Mouse (Mus musculus) left cerebral cortex, postnatal 10 days (tissue): ENCODE data around the gene Rnf225. TPM values are rescaled to one million over a fixed set of nuclear protein-coding genes. Genes with fewer than 3 reads are reported as not detected.
A peak's percentile ranks its signal among the peaks of the same experiment; 100 is the strongest.
"Not testable (repeated sequence)": the region's sequence is repeated elsewhere in the genome, so short reads cannot be mapped to it uniquely, and the experiment has no call there.

ENCODE experiments used
- DNase-seq, 2 experiments: peaks; one replicate each; pipeline ENCODE4 v3.0.0; 2021 to 2022; ENCODE audit warnings: low spot score in 2 of 2, mixed read lengths in 1 of 2; ENCODE audit errors: extremely low spot score in 1 of 2
- intact Hi-C: fragments of 180-260 bp; cut with DNase I; formaldehyde crosslinking; loops from one replicate; pipeline ENCODE4 v1.15.1; 2025
- total RNA-seq, 2 experiments: library from RNA; stranded (reverse); gene quantifications; 2 replicates each; pipeline ENCODE4 v1.2.3; 2021

The Rnf225 gene
- total RNA-seq, 2 experiments from 2014 or later = 1.3 to 1.6 TPM

- intact Hi-C loops = no loop called here
- DNase-seq = no peak
Measured at GRCm38 (mm10) chr7:12922729-12923128, 4.5 kb upstream of the Rnf225 start.

GRCm38 (mm10) chr7:12926316-12926715 is 900 bp upstream of the Rnf225 start:
- intact Hi-C loops = no loop called here
- DNase-seq = no peak

- intact Hi-C loops = no loop called here
- peak in 1 of 2 experiments; percentile 79 for DNase-seq
Measured at GRCm38 (mm10) chr7:12927693-12928589, 725 bp downstream of the Rnf225 start.

DNA sequence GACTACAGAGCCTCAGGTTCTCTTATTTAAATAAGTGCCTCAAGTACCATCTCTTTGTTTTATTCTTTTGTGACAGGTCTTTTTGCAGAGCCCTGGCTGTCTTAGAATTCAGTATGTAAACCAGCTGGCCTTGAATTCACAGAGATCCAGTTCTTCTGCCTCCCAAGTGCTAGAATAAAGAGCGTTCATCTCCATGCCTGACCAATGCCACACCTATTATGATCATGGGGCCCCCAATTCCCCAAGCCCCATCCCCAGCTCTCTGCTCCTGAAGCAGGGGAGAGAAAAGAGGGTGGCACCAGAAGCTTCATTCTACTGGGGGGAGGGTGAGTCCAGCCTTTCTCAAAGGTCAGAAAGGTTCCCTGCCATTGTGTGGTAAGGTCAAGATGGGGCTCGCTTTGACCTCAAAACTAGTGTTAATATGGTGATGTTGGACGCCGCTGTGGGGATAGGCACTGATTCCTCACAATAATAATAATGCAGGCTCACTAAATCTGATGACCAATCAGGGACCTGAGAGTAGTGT is 6.5 kb downstream of the Rnf225 start:
- intact Hi-C loops = no loop called here

GRCm38 (mm10) chr7:12934808-12935207 is 7.6 kb downstream of the Rnf225 start:
- no peak for DNase-seq
- intact Hi-C loops = no loop called here

More for the DNA sequence above, 6.5 kb downstream of the Rnf225 start:
- DNase-seq = no peak

GRCm38 (mm10) chr7:12937254-12937803 is 10.1 kb downstream of the Rnf225 start:
- DNase-seq, intact Hi-C loops: not testable (repeated sequence)

DNA sequence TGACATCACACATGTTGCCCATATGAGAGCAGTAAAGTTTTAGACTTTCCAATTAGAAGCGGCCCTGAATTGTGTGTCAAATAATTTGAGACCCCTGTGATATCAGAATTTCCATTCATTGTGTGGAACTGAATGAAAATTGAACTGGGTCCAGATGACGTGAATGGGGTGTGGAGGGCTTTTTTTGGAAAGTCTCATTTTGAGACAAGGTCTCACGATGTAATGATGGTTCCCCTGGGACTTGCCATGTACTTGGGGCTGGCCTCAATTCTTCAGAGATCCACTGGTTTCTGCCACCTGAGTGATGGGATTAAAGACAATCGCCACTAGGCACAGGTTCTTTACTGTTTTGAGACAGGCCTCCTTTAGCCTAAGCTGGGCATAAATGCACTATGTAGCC is 13.4 kb downstream of the Rnf225 start:
- intact Hi-C loops = no loop called here
- DNase-seq = no peak

- no peak for DNase-seq
- intact Hi-C loops = no loop called here
Measured at GRCm38 (mm10) chr7:12943488-12943887, 16.3 kb downstream of the Rnf225 start.

DNA sequence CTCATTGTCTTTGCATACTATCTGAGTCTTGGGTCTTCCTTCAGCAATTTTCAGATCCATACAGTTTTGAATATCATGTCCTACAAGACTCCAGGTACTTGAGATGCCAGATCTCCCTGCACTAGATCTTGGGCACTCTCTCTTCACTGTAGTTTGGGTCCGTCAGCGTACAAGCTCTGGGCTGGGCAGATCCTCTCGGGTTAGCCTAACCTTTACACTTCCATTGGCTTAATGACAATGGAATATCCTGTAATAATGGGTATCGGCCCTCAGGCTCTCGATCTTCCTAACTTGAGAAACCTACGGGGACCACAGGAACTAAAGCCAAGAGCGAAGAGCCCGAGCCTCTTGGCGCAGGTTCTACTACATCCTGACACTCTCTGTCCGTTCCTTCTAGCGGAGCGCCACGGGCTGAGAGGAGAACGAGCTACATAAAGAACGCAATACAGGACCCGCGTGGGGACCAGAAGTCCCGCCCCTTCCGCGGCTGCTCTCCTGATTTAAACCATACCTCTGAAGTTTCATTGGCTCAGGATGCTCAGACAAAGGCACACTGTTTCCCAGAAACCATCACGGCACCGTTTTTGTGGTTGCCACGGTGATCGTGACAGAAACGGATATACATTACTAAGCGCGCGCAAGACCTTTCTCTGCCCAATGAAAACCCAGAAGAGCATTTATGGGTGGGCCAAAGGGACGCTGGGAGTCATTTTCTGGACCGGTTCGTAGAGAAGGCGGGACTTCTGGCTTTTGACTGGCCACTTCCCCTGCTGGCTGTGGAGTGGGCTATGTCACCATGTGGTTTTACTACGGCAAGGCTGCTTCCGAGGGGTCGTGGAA is 22.0 kb downstream of the Rnf225 start:
- intact Hi-C loops = no loop called here
- DNase-seq = peak; percentile 94 to 98

GRCm38 (mm10) chr7:12949872-12950229 is 22.6 kb downstream of the Rnf225 start:
- DNase-seq = no peak
- intact Hi-C loops = no loop called here

DNA sequence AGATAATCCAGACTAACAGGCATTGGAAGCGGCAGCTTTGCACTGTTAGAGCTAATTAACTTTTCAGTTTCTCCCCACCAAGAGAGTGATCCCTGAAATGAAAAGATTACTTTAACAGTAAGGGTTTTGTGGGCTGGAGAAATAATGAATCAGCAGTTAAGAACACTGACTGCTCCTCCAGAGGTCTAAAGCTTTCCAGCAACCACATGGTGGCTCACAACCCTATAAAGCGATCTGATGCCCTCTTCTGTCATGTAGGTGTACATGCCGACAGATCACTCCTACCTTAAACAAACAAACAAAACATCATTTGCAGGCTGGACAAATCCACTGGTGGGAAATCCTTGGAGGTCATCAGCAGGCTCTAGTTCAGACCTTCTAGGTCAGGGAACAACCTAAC is 27.7 kb downstream of the Rnf225 start:
- DNase-seq = no peak
- intact Hi-C loops = no loop called here

DNA sequence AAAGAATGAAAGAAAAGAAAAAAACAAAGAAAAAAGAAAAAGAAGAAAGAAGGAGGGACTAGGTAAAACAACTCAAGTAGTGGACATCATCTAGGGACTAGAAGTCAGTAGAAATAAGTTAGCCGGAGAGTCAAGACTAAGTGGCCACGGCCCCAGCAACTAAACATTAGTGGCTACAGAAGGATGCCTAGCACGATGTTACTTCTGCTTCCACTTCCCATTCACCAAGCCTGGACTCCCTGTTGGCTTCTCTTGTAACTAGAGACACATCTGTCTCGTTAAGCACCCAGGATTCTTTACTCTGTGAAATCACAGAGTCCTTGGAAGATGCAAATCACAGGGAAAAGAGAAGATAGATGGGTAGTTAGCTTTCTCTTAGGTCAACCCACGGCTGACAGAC is 30.3 kb downstream of the Rnf225 start:
- intact Hi-C loops = no loop called here
- DNase-seq = no peak

DNA sequence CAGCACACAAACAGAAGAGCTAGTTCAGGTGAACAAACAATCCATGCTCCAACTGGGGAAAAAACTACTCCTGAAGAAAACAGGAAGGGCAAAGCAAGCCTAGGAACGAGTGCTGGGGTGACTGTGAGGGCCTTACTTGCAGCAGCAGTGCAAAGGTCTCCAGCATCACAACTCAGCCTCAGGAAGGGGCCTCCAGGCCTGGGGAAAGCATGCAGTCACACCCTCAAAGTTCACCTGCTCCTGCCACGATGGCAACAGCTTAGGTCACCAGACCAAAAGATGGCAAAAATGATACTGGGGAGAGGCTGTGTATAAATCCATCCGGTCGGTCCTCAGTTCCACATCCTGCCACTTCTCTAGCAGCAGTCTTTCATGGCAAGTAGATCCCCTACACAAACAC is 31.7 kb downstream of the Rnf225 start:
- DNase-seq = no peak
- intact Hi-C loops = no loop called here

GRCm38 (mm10) chr7:12959718-12960117 is 32.5 kb downstream of the Rnf225 start:
- intact Hi-C loops = loop anchor here (10.0 kb wide), 1 partner anchor 45 kb away; no protein-coding TSS in a partner anchor
- DNase-seq = no peak

DNA sequence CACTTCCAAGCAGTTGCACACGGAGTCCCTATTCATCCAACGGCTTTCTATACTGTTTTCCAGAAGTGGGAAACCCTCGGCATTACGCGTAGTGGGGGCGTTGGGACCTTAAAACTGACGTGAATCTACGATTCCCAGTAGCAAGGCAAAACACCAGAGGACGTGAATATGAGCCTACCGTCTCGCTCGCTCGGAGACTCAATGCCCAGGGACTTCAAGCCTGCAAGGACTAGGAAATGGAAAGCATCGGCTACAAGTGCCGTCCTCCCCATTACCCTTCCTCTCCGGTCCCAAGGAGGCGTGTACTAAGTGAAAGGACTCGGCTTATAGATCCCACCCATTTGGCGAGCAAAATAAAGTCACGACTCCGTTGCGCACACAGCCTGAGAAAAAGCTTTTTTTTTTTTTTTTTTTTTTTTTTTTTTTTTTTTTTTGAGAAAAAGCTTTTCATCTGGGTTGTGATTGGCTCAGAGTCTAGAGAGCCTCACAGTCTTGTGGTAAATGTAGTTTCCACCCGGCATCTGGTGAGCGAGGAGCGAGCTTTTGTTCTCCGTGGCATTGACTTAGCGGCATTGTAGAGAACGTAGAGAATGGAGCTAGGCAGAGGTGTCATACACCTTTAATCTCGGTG is 34.4 kb downstream of the Rnf225 start:
- DNase-seq = peak; percentile 33 to 63
- intact Hi-C loops = loop anchor here (10.0 kb wide), 1 partner anchor 47 kb away; no protein-coding TSS in a partner anchor

DNA sequence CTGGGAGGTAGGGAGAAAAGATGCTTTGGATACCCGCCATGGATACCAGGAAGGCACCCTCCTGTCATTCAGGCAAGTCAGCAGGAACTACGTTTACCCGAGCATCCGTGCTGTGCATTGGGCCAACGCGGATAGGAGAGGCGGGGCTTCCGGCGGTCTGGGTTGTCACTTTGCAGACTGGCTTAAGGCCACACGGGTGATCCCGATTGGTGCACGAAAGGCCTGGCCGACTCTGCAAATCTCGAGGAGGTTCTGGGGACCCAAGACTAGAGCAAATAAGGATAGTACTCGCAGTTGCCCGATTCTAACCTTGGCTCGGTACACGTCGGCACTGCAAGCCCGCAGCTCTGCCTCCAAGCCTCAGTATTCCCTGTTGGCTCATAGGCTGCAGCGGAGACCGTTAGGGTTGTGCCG is 38.5 kb downstream of the Rnf225 start, which contains the start of gene Zfp324:
Gene Zfp324 (plus strand): TSS at position 161 of the 414 bp plus-strand sequence.
- intact Hi-C loops = loop anchor here (10.0 kb wide), 1 partner anchor 51 kb away; no protein-coding TSS in a partner anchor

GRCm38 (mm10) chr7:12966104-12966845 is 39.1 kb downstream of the Rnf225 start:
- peak; percentile 33 to 82 for DNase-seq
- intact Hi-C loops = loop anchor here (10.0 kb wide), 1 partner anchor 51 kb away; no protein-coding TSS in a partner anchor

More for the DNA sequence above, 38.5 kb downstream of the Rnf225 start, which contains the start of gene Zfp324:
- DNase-seq = peak; percentile 92 to 95

- DNase-seq = no peak
- intact Hi-C loops = no loop called here
Measured at GRCm38 (mm10) chr7:12970906-12971305, 43.7 kb downstream of the Rnf225 start.
